Mouse (Mus musculus) olfactory bulb, adult 2 months (tissue): ENCODE results near the gene Dcun1d4.

Experiments used
- CTCF ChIP-seq: fragments of 200-500 bp; IDR thresholded peaks from 2 replicates; pipeline ENCODE4 v1.5.1; 2012; ENCODE audit warnings: low read depth, mild to moderate bottlenecking, low read length, moderate library complexity; ENCODE audit not compliant: insufficient read depth
- POLR2A ChIP-seq: fragments of 200-500 bp; IDR thresholded peaks from 2 replicates; pipeline ENCODE4 v1.6.1; 2012; ENCODE audit warnings: mild to moderate bottlenecking, low read depth, low read length, moderate library complexity; ENCODE audit not compliant: insufficient read depth

- TF ChIP-seq CTCF (no peak), POLR2A (no peak)
Measured at GRCm38 (mm10) chr5:73540511-73540871, 59.7 kb downstream of the Dcun1d4 start.
